Mouse (Mus musculus): ENCODE data around the gene Slc29a1. TPM values are rescaled to one million over a fixed set of nuclear protein-coding genes. Genes with fewer than 3 reads are reported as not detected.
A peak's percentile ranks its signal among the peaks of the same experiment; 100 is the strongest.

The Slc29a1 gene
- polyA plus RNA-seq, 1 experiment from 2014 or later = 49.4 TPM

- no peak for TF ChIP-seq CTCF (IDR thresholded peaks at IDR 0.05; ENCODE audit: low read depth)
- TF ChIP-seq EP300 (optimal IDR thresholded peaks at IDR 0.05) = no peak
- ATAC-seq (ENCODE audit: low FRiP score, low TSS enrichment) = no peak
- H3K36me3 ChIP-seq (ENCODE audit: control insufficient read depth, insufficient read depth, low read length) = no peaks in the 10 kb centered on the region
- no peaks in the 10 kb centered on the region for H3K27me3 ChIP-seq (ENCODE audit: control insufficient read depth, insufficient read depth, low read length)
- no peak overlapping the region for H3K4me3 ChIP-seq (ENCODE audit: low read depth, low read length)
- no peak overlapping the region for H3K9ac ChIP-seq (ENCODE audit: low read length)
- no peaks in the 10 kb centered on the region for H3K9me3 ChIP-seq (ENCODE audit: control insufficient read depth, low read length)
- H3K4me2 ChIP-seq (replicated peaks; ENCODE audit: low read depth) = no peak overlapping the region
- H3K4me1 ChIP-seq (replicated peaks; ENCODE audit: control insufficient read depth, insufficient read depth) = peaks cover 17% of the 10 kb centered on the region
- 77% methylated on average over 2 of the region's 2 CpGs for WGBS
- H3K27ac ChIP-seq (replicated peaks) = no peak overlapping the region
- no peak for DNase-seq (ENCODE audit: low spot score)
Observed at GRCm38 (mm10) chr17:45598376-45598775, 1.0 kb downstream of the Slc29a1 start.

GRCm38 (mm10) chr17:45597787-45598186 lies 1.6 kb downstream of the Slc29a1 start:
- Histone ChIP-seq H3K4me3 (ENCODE audit: low read depth, low read length) (no peak overlapping the region), H3K27me3 (ENCODE audit: control insufficient read depth, insufficient read depth, low read length) (no peaks in the 10 kb centered on the region), H3K4me2 (replicated peaks; ENCODE audit: low read depth) (no peak overlapping the region), H3K9me3 (ENCODE audit: control insufficient read depth, low read length) (no peaks in the 10 kb centered on the region), H3K9ac (ENCODE audit: low read length) (no peak overlapping the region), H3K4me1 (replicated peaks; ENCODE audit: control insufficient read depth, insufficient read depth) (peaks cover 19% of the 10 kb centered on the region), H3K27ac (replicated peaks) (no peak overlapping the region), H3K36me3 (ENCODE audit: control insufficient read depth, insufficient read depth, low read length) (no peaks in the 10 kb centered on the region)
- ATAC-seq (ENCODE audit: low FRiP score, low TSS enrichment) = no peak; the same call in 1 of the 2 replicates
- WGBS = 38% methylated on average over 3 of the region's 3 CpGs
- peak; percentile 64 for DNase-seq (ENCODE audit: low spot score)
- no peak for TF ChIP-seq EP300 (optimal IDR thresholded peaks at IDR 0.05)
- TF ChIP-seq CTCF (IDR thresholded peaks at IDR 0.05; ENCODE audit: low read depth) = 0 out of 2 replicates have a peak, but pooled peaks have one; percentile 6

GRCm38 (mm10) chr17:45596631-45597396 lies 2.6 kb downstream of the Slc29a1 start:
- no peaks in the 10 kb centered on the region for H3K36me3 ChIP-seq (ENCODE audit: control insufficient read depth, insufficient read depth, low read length)
- peak overlapping the region; percentile 65 for H3K27ac ChIP-seq (replicated peaks)
- peak; percentile 78 for TF ChIP-seq CTCF (IDR thresholded peaks at IDR 0.05; ENCODE audit: low read depth)
- no peak for TF ChIP-seq EP300 (optimal IDR thresholded peaks at IDR 0.05)
- no peak overlapping the region for H3K9ac ChIP-seq (ENCODE audit: low read length)
- H3K4me2 ChIP-seq (replicated peaks; ENCODE audit: low read depth) = no peak overlapping the region
- ATAC-seq (ENCODE audit: low FRiP score, low TSS enrichment) (peak; percentile 58), DNase-seq (ENCODE audit: low spot score) (peak; percentile 80)
- H3K9me3 ChIP-seq (ENCODE audit: control insufficient read depth, low read length) = no peaks in the 10 kb centered on the region
- H3K27me3 ChIP-seq (ENCODE audit: control insufficient read depth, insufficient read depth, low read length) = no peaks in the 10 kb centered on the region
- 36% methylated on average over 11 of the region's 11 CpGs for WGBS
- no peak overlapping the region for H3K4me3 ChIP-seq (ENCODE audit: low read depth, low read length)
- H3K4me1 ChIP-seq (replicated peaks; ENCODE audit: control insufficient read depth, insufficient read depth) = peaks cover 22% of the 10 kb centered on the region

- no peak for TF ChIP-seq CTCF (IDR thresholded peaks at IDR 0.05; ENCODE audit: low read depth)
- ATAC-seq (ENCODE audit: low FRiP score, low TSS enrichment) (no peak; the same call in 1 of the 2 replicates), DNase-seq (ENCODE audit: low spot score) (no peak)
- H3K36me3 ChIP-seq (ENCODE audit: control insufficient read depth, insufficient read depth, low read length) = no peaks in the 10 kb centered on the region
- peak overlapping the region; percentile 58 for H3K4me3 ChIP-seq (ENCODE audit: low read depth, low read length)
- H3K27me3 ChIP-seq (ENCODE audit: control insufficient read depth, insufficient read depth, low read length) = no peaks in the 10 kb centered on the region
- peak overlapping the region; percentile 65 for H3K27ac ChIP-seq (replicated peaks)
- 10% methylated on average over 23 of the region's 23 CpGs for WGBS
- H3K4me1 ChIP-seq (replicated peaks; ENCODE audit: control insufficient read depth, insufficient read depth) = peaks cover 22% of the 10 kb centered on the region
- no peaks in the 10 kb centered on the region for H3K9me3 ChIP-seq (ENCODE audit: control insufficient read depth, low read length)
- H3K9ac ChIP-seq (ENCODE audit: low read length) = peak overlapping the region; percentile 73
- peak overlapping the region; percentile 96 for H3K4me2 ChIP-seq (replicated peaks; ENCODE audit: low read depth)
Observed at GRCm38 (mm10) chr17:45595736-45596390, 3.5 kb downstream of the Slc29a1 start.

- peak overlapping the region; percentile 96 for H3K4me2 ChIP-seq (replicated peaks; ENCODE audit: low read depth)
- TF ChIP-seq EP300 (optimal IDR thresholded peaks at IDR 0.05) (no peak), CTCF (IDR thresholded peaks at IDR 0.05; ENCODE audit: low read depth) (no peak; the same call in 1 of the 2 replicates)
- no peaks in the 10 kb centered on the region for H3K27me3 ChIP-seq (ENCODE audit: control insufficient read depth, insufficient read depth, low read length)
- H3K9me3 ChIP-seq (ENCODE audit: control insufficient read depth, low read length) = no peaks in the 10 kb centered on the region
- peak; percentile 75 for DNase-seq (ENCODE audit: low spot score)
- peak overlapping the region; percentile 46; the same call in 1 of the 2 replicates for H3K27ac ChIP-seq (replicated peaks)
- peak; percentile 51 for ATAC-seq (ENCODE audit: low FRiP score, low TSS enrichment)
- peak overlapping the region; percentile 73 for H3K9ac ChIP-seq (ENCODE audit: low read length)
- peaks cover 22% of the 10 kb centered on the region for H3K4me1 ChIP-seq (replicated peaks; ENCODE audit: control insufficient read depth, insufficient read depth)
- H3K36me3 ChIP-seq (ENCODE audit: control insufficient read depth, insufficient read depth, low read length) = no peaks in the 10 kb centered on the region
- H3K4me3 ChIP-seq (ENCODE audit: low read depth, low read length) = peak overlapping the region; percentile 58
- WGBS = 2% methylated on average over 49 of the region's 58 CpGs
Observed at GRCm38 (mm10) chr17:45594881-45595735, 4.3 kb downstream of the Slc29a1 start.

All from stomach, postnatal 0 days (tissue).